Mouse (Mus musculus): ENCODE data around the gene Foxp1.

DNA sequence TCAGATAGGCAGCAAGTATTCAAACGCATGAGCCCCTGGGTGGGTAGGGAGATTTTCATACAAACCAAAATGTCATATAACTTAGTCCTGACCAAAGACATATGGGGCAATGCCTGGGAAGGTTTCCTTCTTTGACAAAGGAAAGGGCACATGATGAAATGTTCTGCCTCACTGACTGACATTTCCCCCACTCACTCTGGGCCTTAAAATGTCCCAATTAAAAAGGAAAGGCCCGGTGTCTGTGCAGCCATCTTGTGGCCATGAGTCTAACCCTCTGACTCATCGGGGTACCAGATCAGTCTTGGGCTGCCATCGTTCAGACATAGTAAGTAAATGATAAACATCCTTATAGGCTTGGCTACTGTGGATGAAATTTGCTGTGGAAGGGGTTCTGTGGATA is 310.1 kb downstream of the Foxp1 start:
- TF ChIP-seq POLR2A (IDR thresholded peaks at IDR 0.05; ENCODE audit: control insufficient read depth, extremely low read depth, insufficient read depth, low read length, poor library complexity) (no peak), CTCF (IDR thresholded peaks at IDR 0.05; ENCODE audit: borderline replicate concordance, control insufficient read depth, extremely low read depth, insufficient read depth, low read length, poor library complexity) (no peak)
